Mouse (Mus musculus): ENCODE results near the gene Agpat2. TPM values are rescaled to one million over a fixed set of nuclear protein-coding genes. Genes with fewer than 3 reads are reported as not detected.

The Agpat2 gene
- total RNA-seq, 1 experiment from 2014 or later: 32.2 TPM

DNA sequence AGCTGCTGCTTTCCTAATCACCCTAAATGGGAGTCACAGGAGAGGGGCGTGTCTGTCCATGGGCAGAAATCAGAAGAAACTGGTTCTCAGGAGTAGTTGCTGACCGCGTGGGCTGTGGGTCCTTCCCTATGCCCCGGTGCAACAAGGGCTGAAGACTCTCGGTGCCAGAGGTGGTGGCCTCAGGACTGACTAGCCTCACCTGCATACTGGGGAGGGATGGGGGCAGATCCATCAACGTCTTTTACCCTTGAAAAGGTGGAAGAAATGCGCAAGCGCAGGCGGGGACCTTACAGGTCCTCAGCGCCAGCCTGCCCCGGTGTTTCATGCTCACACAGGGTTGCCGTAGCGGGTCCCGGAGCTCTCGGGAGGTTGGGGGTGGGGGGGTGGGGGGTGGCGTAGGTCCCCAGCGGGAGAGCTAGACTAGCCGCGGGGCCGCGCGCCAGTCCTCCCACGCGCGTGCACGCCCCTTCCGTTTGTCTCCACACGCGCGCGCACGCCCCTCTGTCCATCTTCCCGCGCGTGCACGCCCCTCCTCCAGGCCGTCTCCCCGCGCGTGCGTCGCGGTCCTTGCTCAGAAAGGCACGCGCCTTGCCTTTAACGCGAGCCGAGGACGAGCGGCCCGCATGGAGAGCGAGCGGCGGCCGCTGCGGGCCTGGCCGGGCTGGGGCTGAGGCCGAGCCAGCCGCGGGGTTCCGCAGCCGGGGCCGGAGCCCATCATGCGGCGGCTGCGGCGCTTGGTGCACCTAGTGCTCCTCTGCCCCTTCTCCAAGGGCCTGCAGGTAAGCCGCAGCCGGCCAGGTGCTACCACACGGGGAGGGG, 23.9 kb upstream of the Agpat2 start, which contains the start of gene Fam69b:
Gene Fam69b, plus strand, starts transcription at position 537 of the 819 bp plus-strand sequence.
- peak; percentile 46; the same call in 1 of the 2 replicates for ATAC-seq (replicated peaks; ENCODE audit: low read depth, poor library complexity, severe bottlenecking)

GRCm38 (mm10) chr2:26626081-26626480, 21.9 kb upstream of the Agpat2 start:
- ATAC-seq (replicated peaks; ENCODE audit: low read depth, poor library complexity, severe bottlenecking): no peak

- ATAC-seq (replicated peaks; ENCODE audit: low read depth, poor library complexity, severe bottlenecking): peak; percentile 30
Observed at GRCm38 (mm10) chr2:26625419-26625818, 21.2 kb upstream of the Agpat2 start.

DNA sequence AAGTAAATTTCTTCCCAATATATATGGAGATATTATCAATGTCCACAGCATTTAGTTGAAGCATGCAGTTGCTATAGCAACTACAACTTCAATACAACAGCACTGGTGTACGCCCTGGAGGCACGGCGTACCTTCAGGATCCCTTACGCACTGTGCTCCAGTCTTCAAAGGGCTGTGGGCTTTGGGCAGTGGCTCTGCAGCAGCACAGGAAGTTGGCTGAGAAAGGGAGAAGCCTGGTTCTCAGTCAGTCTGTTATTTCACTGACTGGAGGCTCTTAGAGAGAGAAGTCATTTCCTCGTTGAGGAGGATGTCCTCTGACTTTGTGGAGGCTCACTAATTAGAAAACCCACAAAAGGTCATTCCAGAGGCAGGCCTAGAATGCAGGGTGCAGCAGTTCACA, 18.8 kb upstream of the Agpat2 start:
- peak; percentile 57 for ATAC-seq (replicated peaks; ENCODE audit: low read depth, poor library complexity, severe bottlenecking)

GRCm38 (mm10) chr2:26621246-26621645, 17.0 kb upstream of the Agpat2 start:
- ATAC-seq (replicated peaks; ENCODE audit: low read depth, poor library complexity, severe bottlenecking): no peak

DNA sequence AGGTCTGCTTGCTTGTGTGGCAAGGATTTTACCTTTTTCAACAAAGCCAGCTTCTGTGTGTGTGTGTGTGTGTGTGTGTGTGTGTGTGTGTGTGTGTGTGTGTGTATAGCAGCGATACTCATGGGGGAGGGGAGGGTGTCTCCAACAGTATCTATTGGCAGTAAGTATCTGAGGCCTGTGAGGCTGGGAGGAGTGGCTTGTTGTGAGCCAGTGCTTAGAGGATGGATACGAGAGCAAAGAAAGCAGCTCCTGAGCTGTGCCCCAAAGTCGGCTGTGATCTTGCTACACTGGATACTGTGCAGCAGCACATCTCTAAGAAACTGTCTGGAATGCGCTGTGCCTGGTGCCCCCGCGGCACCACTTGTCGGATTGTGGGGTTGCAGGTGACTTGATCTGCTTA, 13.7 kb upstream of the Agpat2 start:
- no peak for ATAC-seq (replicated peaks; ENCODE audit: low read depth, poor library complexity, severe bottlenecking)

- no peak for ATAC-seq (replicated peaks; ENCODE audit: low read depth, poor library complexity, severe bottlenecking)
Observed at GRCm38 (mm10) chr2:26617331-26617730, 13.1 kb upstream of the Agpat2 start.

DNA sequence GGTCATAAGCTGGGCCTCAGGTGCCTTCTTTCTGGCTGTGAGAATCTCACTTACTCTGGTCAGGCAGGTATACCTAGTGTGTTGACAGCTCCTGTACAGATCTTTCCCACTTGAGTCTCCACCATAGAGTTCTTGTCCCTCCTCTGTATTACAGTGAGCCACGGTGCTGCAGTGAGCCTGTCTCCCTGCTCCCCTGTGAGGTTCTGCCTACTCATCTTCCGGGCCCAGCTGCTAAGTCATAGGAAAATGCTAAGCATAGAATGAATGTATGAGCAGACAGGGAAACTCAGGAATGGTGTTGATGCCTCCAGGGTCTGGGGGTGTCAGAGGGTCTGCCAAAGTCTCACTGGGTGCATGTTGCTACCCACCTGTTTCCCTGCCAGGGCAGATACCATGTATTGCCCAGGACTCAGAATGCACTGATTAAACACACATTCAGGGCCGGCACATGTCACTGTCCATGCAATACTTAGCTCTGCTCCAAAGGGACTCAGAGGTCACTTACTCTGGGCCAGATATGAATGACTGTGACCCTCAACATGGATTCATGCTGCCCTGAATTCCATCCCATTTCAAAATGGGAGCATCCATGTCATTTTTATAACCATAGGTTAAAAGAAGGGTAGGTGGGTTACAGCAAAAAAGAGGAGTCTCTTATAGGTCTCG, 11.4 kb upstream of the Agpat2 start:
- ATAC-seq (replicated peaks; ENCODE audit: low read depth, poor library complexity, severe bottlenecking): no peak

GRCm38 (mm10) chr2:26614903-26615302, 10.7 kb upstream of the Agpat2 start:
- ATAC-seq (replicated peaks; ENCODE audit: low read depth, poor library complexity, severe bottlenecking): no peak

DNA sequence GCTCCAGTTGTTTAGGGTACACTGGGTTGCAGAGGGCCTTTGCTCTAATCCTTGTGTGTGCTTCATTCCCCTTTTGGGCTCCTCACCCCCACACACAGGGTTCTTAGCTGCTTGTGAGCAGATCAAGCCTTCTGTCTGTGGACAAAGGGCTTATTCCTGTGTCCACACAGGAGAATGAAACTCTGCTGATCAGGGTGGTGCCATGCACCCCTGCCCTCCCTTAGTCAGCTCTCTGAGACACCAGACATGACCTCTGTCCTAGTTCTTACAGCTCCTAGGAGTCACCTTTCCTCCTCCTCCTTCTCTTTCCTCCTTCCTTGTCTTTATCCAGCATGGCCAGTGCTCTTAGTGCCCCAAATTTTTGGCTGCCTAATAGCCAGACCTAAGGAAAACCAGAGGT, 7.7 kb upstream of the Agpat2 start:
- no peak for ATAC-seq (replicated peaks; ENCODE audit: low read depth, poor library complexity, severe bottlenecking)

- no peak for ATAC-seq (replicated peaks; ENCODE audit: low read depth, poor library complexity, severe bottlenecking)
Observed at GRCm38 (mm10) chr2:26611054-26611453, 6.8 kb upstream of the Agpat2 start.

DNA sequence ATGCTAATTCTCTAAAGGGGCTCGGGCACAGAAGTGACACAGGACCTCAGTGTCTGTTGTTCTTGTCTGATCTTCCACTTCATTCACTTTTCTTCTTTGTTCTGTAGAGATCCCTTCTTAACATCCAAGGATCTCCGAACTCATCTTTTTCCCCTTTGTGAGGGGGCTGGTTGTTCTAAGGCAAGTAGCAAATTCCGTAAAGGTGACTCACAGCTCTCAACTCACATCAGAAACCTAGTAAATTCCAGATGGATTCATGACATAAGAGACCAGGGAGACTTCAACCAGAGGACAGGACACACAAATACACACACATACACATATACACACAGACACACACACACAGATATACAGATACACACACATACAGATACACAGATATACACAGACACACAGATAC, 6.3 kb upstream of the Agpat2 start:
- ATAC-seq (replicated peaks; ENCODE audit: low read depth, poor library complexity, severe bottlenecking): no peak

DNA sequence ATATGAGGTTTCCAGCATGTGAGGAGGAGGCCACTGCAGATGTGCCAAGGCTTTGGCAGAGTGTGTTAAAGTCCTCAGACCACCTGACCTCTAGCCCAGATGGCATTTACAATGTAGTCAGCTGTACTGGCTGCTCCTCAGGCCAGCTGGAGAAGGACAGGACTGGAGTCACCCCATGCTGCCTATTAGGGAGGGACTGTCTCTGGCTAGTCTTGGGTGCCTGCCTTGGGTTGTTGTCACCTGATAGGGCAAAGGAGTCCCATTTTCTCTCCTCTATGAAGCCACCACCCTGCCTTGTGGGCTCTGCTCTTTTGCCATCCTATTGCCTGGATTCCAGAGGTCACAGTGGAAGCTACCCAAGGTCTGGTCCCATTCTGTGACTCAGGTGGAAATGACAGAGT, 5.0 kb upstream of the Agpat2 start:
- ATAC-seq (replicated peaks; ENCODE audit: low read depth, poor library complexity, severe bottlenecking): no peak

GRCm38 (mm10) chr2:26608781-26609180, 4.6 kb upstream of the Agpat2 start:
- no peak for ATAC-seq (replicated peaks; ENCODE audit: low read depth, poor library complexity, severe bottlenecking)

DNA sequence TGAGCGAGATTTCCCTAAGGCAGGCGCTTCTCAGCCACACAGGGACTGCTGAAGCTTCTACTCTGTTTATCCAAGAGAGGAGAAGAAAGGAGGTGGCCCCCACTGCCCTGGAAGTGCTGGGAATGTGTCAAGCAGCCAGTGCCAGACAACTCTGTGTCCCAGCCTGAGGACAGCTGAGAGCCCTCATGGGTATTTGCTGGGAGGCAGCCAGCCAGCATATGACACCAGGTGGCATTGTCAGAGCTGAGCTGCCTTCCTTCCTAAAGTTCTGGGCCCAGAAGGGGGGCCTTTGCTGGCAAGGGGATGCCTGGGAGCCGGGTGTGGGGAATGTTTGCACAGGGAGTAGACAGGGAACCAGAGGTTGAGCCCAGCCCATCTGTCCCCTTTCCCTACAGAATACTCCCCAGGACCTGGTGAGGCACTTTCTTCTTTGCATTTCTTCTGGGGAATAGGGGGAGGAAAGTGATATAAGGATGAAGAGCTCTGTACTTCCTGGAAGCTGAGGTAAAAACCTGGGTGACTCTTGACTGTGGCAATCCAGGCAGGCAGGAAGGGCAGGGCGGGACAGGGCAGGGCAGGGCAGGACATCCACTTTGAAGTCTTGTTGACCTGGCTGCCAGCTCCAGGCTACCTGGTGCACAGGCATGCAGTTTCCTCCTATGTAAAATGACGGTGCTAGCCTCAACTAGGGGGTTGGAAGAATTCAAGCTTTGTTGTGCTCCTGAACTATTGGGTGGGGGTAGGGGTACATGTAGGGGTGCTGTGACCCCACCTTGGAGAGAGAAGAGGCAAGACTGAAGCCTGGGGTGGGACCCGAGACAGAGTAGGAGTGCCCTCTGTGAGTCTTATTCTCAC, 3.1 kb upstream of the Agpat2 start:
- no peak for ATAC-seq (replicated peaks; ENCODE audit: low read depth, poor library complexity, severe bottlenecking)

- ATAC-seq (replicated peaks; ENCODE audit: low read depth, poor library complexity, severe bottlenecking): peak; percentile 31; the same call in 1 of the 2 replicates
Observed at GRCm38 (mm10) chr2:26606579-26606978, 2.4 kb upstream of the Agpat2 start.

DNA sequence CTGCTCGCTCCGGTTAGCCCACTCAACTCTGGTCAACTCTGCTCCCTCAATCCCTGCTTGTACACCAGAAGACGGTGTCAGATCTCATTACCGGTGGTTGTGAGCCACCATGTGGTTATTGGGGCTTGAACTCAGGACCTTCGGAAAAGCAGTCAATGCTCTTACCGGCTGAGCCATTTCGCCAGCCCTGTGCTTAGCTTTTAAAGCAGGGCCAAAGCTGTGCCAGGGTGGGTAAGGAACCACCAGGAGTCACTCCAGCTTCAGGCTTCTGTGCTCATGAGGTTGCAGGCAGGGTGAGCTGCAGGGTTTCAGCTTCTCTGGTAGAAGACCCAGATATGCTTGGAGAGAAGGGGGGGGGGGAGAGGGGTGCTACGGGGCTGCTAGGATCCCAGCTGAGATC, 1.1 kb upstream of the Agpat2 start:
- no peak for ATAC-seq (replicated peaks; ENCODE audit: low read depth, poor library complexity, severe bottlenecking)

GRCm38 (mm10) chr2:26603159-26603558, 1.1 kb downstream of the Agpat2 start:
- ATAC-seq (replicated peaks; ENCODE audit: low read depth, poor library complexity, severe bottlenecking): no peak

- no peak for ATAC-seq (replicated peaks; ENCODE audit: low read depth, poor library complexity, severe bottlenecking)
Observed at GRCm38 (mm10) chr2:26602631-26603030, 1.6 kb downstream of the Agpat2 start.

DNA sequence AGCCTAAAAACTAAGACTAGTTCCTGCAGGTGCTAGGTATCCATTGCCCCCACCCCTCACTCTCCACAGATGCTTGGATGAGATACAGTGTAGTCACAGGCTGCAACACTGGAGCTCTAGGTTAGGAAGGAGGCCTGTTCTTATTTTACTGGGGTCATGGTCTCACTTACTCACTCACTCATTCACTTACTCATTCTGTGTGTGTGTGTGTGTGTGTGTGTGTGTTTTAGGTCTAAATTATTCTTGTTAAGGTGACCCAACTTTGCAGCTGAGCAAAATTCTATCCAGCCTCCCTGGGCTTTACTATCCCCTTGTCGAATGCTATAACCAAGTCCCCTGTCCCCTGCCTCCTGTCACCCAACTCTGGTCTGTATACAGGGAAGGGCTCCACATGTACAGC, 2.6 kb downstream of the Agpat2 start:
- no peak for ATAC-seq (replicated peaks; ENCODE audit: low read depth, poor library complexity, severe bottlenecking)

- ATAC-seq (replicated peaks; ENCODE audit: low read depth, poor library complexity, severe bottlenecking): no peak
Observed at GRCm38 (mm10) chr2:26600664-26601063, 3.6 kb downstream of the Agpat2 start.
